Mouse (Mus musculus): ENCODE results near the gene Itih4. TPM values are rescaled to one million over a fixed set of nuclear protein-coding genes. Genes with fewer than 3 reads are reported as not detected.
A peak's percentile ranks its signal among the peaks of the same experiment; 100 is the strongest.

The Itih4 gene
- total RNA-seq, 2 experiments from 2014 or later, result 3.1 to 7.9 TPM

- peak; percentile 72 to 86 for DNase-seq
These were observed 7.2 kb upstream of the Itih4 start, which contains the start of gene Mustn1 for GRCm38 (mm10) chr14:30878958-30879571. Mustn1 (plus strand) TSS chr14:30879200.

GRCm38 (mm10) chr14:30879794-30880193 lies 6.5 kb upstream of the Itih4 start:
- no peak for DNase-seq

GRCm38 (mm10) chr14:30880251-30880650 lies 6.0 kb upstream of the Itih4 start:
- DNase-seq, result no peak

GRCm38 (mm10) chr14:30880811-30881717 lies 5.2 kb upstream of the Itih4 start:
- DNase-seq, result peak; percentile 66 to 91

- no peak for DNase-seq
These were observed 4.6 kb upstream of the Itih4 start for GRCm38 (mm10) chr14:30881718-30882108.

- DNase-seq, result no peak
These were observed 978 bp upstream of the Itih4 start for GRCm38 (mm10) chr14:30885298-30885697.

- DNase-seq, result peak; percentile 74 to 82
These were observed 2.0 kb downstream of the Itih4 start for GRCm38 (mm10) chr14:30888271-30888732.

- no peak for DNase-seq
These were observed 13.7 kb downstream of the Itih4 start for GRCm38 (mm10) chr14:30899972-30900371.

- no peak for DNase-seq
These were observed 16.4 kb downstream of the Itih4 start for GRCm38 (mm10) chr14:30902628-30903027.

GRCm38 (mm10) chr14:30903036-30903435 lies 16.8 kb downstream of the Itih4 start:
- no peak for DNase-seq

- no peak for DNase-seq
These were observed 18.0 kb downstream of the Itih4 start for GRCm38 (mm10) chr14:30904307-30904706.

- no peak for DNase-seq
These were observed 19.7 kb downstream of the Itih4 start for GRCm38 (mm10) chr14:30906001-30906400.

GRCm38 (mm10) chr14:30907814-30908265 lies 21.6 kb downstream of the Itih4 start:
- DNase-seq, result peak in 1 of 2 experiments; percentile 26

GRCm38 (mm10) chr14:30911141-30911540 lies 24.9 kb downstream of the Itih4 start:
- DNase-seq, result no peak

- no peak for DNase-seq
These were observed 26.4 kb downstream of the Itih4 start for GRCm38 (mm10) chr14:30912641-30913040.

GRCm38 (mm10) chr14:30913404-30913803 lies 27.1 kb downstream of the Itih4 start:
- no peak for DNase-seq

- no peak for DNase-seq
These were observed 30.2 kb downstream of the Itih4 start for GRCm38 (mm10) chr14:30916516-30916915.

- DNase-seq, result no peak
These were observed 35.9 kb downstream of the Itih4 start for GRCm38 (mm10) chr14:30922053-30922670.

- peak; percentile 17 to 38 for DNase-seq
These were observed 37.3 kb downstream of the Itih4 start, which contains the start of gene Itih3 for GRCm38 (mm10) chr14:30923375-30924105. Itih3 (minus strand) TSS chr14:30923760.

- DNase-seq, result no peak
These were observed 39.2 kb downstream of the Itih4 start for GRCm38 (mm10) chr14:30925492-30925891.

- no peak for DNase-seq
These were observed 44.1 kb downstream of the Itih4 start for GRCm38 (mm10) chr14:30930386-30930785.

- no peak for DNase-seq
These were observed 47.1 kb downstream of the Itih4 start for GRCm38 (mm10) chr14:30933351-30933750.
